Mouse (Mus musculus) midbrain, embryonic 11.5 days (tissue): ENCODE data around the gene Ubb. TPM values are rescaled to one million over a fixed set of nuclear protein-coding genes. Genes with fewer than 3 reads are reported as not detected.

Experiments used
- ATAC-seq: fragments of 200-750 bp; cut with Nextera tagmentation; 2 replicates; pipeline ENCODE4 v1.8.0; 2017; ENCODE audit warnings: moderate TSS enrichment, moderate library complexity; ENCODE audit not compliant: low FRiP score
- DNase-seq: peaks from one replicate; pipeline ENCODE4 v3.0.0; 2015; ENCODE audit warnings: low spot score; ENCODE audit errors: missing footprints
- H3K27ac ChIP-seq: fragments of 300-500 bp; sonication (generic); 2 replicates; pipeline ENCODE4 v1.5.1; 2014; ENCODE audit warnings: low read depth, low read length
- H3K27me3 ChIP-seq: fragments of 300-500 bp; sonication (generic); 2 replicates; pipeline ENCODE4 v1.6.1; 2014; ENCODE audit warnings: mild to moderate bottlenecking, low read length, moderate library complexity, mixed read lengths; ENCODE audit not compliant: control insufficient read depth, insufficient read depth
- H3K36me3 ChIP-seq: fragments of 300-500 bp; sonication (generic); 2 replicates; pipeline ENCODE4 v1.6.1; 2014; ENCODE audit warnings: mild to moderate bottlenecking, low read length, moderate library complexity, mixed read lengths; ENCODE audit not compliant: control insufficient read depth, insufficient read depth
- H3K4me1 ChIP-seq: fragments of 300-500 bp; sonication (generic); 2 replicates; pipeline ENCODE4 v1.6.1; 2014; ENCODE audit warnings: low read length; ENCODE audit not compliant: control insufficient read depth, insufficient read depth
- H3K4me2 ChIP-seq: fragments of 300-500 bp; sonication (generic); 2 replicates; pipeline ENCODE4 v1.6.1; 2014; ENCODE audit warnings: mild to moderate bottlenecking, moderate library complexity
- H3K4me3 ChIP-seq: fragments of 300-500 bp; sonication (generic); 2 replicates; pipeline ENCODE4 v1.5.1; 2014; ENCODE audit warnings: low read depth, low read length
- H3K9ac ChIP-seq: fragments of 300-500 bp; sonication (generic); 2 replicates; pipeline ENCODE4 v1.6.1; 2014; ENCODE audit warnings: low read length
- H3K9me3 ChIP-seq: fragments of 300-500 bp; sonication (generic); 2 replicates; pipeline ENCODE4 v1.6.1; 2016; ENCODE audit warnings: low read length; ENCODE audit not compliant: control insufficient read depth
- WGBS: fragments of 180-500 bp; shearing (Covaris S2); extraction: QIAGEN DNeasy Blood & Tissue Kit; methylation state at CpG from one replicate; pipeline ENCODE4 v1.1.7; 2014; 5-methylcytosine and 5-hydroxymethylcytosine counted together
- polyA plus RNA-seq: library from polyadenylated mRNA; unstranded; fragments of >200 nt; fragmentation: Nextera tagmentation; extraction: Ambion mirVana; gene quantifications from 2 replicates; pipeline ENCODE4 v1.2.1, GENCODE M21; 2014

The Ubb gene
- polyA plus RNA-seq, 1 experiment from 2014 or later: 3,727 TPM

DNA sequence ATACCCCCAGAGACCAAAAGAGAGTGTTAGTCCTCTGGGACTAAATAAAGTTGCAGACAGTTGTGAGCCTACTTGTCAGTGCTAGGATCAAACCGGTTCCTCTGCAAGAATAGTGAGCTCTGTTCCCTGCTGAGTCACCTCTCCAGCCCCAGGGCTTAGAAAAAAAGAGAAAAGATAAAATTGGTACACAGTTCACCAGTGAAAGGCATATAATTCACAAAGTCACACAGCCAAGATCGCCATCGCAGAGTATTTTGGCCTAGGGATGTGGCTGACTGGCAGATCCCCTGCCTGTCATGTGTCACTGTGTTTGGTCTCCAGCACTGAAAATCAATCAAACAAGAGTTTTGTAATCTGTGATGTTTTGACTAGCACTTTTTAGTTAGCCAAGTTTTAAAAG lies 17.3 kb downstream of the Ubb start:
- H3K9ac ChIP-seq: no peak overlapping the region
- no peak overlapping the region for H3K4me3 ChIP-seq
- H3K27ac ChIP-seq: no peak overlapping the region
- H3K27me3 ChIP-seq: no peaks in the 10 kb centered on the region
- no peak for DNase-seq
- H3K36me3 ChIP-seq: no peaks in the 10 kb centered on the region
- H3K4me2 ChIP-seq: no peak overlapping the region
- 75% methylated on average over 3 of the region's 3 CpGs for WGBS
- no peak for ATAC-seq
- no peaks in the 10 kb centered on the region for H3K4me1 ChIP-seq
- no peaks in the 10 kb centered on the region for H3K9me3 ChIP-seq

DNA sequence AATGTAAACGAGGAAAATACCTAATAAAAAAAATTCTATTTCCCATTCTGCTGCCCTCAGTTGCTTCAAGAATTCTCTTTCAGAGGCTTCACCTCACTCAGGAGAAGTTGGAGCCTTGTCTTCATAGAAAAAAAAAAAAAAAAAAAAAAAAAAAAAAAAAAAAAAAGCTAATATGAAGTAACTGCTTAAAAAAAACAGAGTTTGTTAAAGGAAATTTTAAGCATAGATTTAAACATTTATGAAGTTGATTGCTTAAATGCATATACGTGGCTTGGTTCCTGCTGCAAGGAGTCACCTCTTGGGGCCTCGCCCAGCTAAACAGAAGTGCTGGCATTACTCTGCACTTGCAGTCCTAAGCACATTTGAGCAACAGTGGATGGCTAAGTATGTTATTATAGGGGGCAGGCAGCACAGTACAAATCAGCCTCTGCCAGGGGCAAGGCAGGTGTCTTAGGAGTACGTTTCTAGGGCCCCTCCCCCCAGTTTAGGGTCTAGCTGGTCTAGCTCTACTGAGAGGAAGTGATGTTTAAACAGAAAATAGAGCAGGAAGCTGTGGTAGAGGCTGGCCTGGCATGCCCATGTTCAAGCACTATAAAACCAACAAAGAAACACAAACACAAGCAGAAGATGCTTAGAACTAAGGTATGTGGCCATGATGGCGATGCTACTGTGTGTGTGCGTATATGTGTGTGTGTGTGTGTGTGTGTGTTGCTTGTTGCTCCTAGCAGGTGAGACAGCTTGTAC lies 23.2 kb downstream of the Ubb start, which contains the start of gene Trpv2:
TSS of gene Trpv2 (plus strand) at position 528 of the 744 bp plus-strand sequence.
- peak within 1 kb of the TSS; percentile 96 for H3K4me2 ChIP-seq
- ATAC-seq: no peak
- no peaks in the 10 kb centered on the region for H3K36me3 ChIP-seq
- H3K4me3 ChIP-seq: peak within 1 kb of the TSS; percentile 39
- H3K27ac ChIP-seq: no peak within 1 kb of the TSS
- WGBS: 81% methylated on average over 6 of the region's 6 CpGs
- H3K27me3 ChIP-seq: peaks cover 7% of the 10 kb centered on the region
- no peaks in the 10 kb centered on the region for H3K4me1 ChIP-seq
- DNase-seq: no peak
- H3K9ac ChIP-seq: peak within 1 kb of the TSS; percentile 53; the same call in 1 of the 2 replicates
- no peaks in the 10 kb centered on the region for H3K9me3 ChIP-seq

DNA sequence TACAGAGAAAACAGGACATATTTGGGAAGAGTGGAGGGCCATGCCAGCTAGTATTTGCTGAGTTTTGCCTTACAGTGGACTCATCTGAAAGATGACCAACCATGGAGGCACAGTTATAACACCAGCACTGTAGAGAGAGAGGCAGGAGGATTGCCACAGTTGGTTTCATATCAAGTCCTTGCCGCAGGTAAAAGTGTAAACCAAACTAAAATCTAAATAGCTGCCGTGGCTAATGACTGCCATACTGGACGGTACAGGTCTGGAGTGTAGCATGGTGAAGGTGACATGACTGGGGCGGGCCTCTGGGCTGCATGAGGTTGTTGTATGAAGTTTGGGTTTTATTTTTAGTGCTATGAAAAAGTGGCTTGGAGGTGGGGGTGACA lies 23.7 kb downstream of the Ubb start:
- Histone ChIP-seq H3K9me3 (no peaks in the 10 kb centered on the region), H3K27ac (no peak overlapping the region), H3K4me2 (no peak overlapping the region), H3K27me3 (peaks cover 7% of the 10 kb centered on the region), H3K36me3 (no peaks in the 10 kb centered on the region), H3K4me3 (no peak overlapping the region), H3K4me1 (no peaks in the 10 kb centered on the region), H3K9ac (no peak overlapping the region)
- ATAC-seq: no peak
- 86% methylated on average over 4 of the region's 4 CpGs for WGBS
- no peak for DNase-seq

DNA sequence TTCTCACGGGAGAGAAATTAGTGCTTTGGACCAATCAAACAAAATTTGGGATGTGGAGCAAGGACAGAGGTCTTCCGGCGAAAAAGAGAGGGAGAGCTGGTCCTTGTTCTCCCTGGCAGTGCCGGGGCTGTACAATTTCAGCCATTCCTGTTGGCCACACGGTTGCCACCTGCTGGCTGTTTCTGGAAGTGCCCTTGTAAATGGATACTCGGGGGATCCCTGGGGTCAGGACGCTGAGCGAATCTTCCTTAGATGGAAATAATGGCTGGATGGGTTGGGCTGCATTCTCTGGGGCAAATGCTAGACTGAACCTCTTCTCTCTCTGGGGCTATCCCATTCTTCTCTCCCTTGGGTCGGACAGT lies 24.3 kb downstream of the Ubb start:
- peak; percentile 78 for ATAC-seq
- H3K27ac ChIP-seq: no peak overlapping the region
- 4% methylated on average over 9 of the region's 9 CpGs for WGBS
- peaks cover 7% of the 10 kb centered on the region for H3K27me3 ChIP-seq
- no peaks in the 10 kb centered on the region for H3K36me3 ChIP-seq
- H3K4me2 ChIP-seq: peak overlapping the region; percentile 96
- DNase-seq: peak; percentile 99
- no peaks in the 10 kb centered on the region for H3K4me1 ChIP-seq
- peak overlapping the region; percentile 39 for H3K4me3 ChIP-seq
- peak overlapping the region; percentile 53 for H3K9ac ChIP-seq
- no peaks in the 10 kb centered on the region for H3K9me3 ChIP-seq

DNA sequence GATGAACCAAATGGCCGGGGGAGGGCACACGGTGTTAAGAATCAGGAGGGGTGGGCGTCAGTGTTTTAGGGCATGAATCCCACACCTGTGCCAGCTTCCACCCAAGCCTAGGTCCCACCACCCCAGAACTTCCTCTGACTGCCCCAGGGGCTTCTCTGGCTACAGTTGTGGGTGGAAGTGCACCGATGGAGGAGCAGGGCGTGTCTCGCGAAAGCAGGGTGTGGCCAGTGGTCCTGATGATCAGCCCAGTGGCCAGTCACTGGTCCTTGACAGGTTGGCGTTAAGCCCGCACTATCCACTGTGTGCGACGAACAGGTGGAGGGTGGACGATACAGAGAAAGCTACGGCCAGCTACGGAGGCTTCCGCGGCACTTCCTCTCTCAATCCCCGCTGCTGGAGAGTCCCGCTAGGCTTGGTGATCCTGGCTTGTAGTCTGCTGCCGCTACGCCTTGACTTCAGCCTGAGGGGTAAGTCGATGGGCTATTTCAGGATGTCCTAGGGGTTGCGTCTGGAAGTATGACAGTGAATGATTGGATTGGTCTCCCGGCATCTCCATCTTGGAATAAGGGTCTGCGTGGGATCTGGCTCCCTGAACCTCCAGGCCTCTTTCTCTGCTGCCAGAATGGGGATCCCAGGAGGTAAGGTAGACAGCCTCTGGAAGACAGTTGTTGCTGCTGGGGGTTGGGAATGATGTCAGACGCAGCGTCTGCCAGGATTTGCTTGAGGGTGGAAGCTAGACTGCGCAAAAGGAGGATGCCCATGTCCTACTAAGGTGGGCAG lies 24.9 kb downstream of the Ubb start:
- H3K4me3 ChIP-seq: peak overlapping the region; percentile 39
- H3K36me3 ChIP-seq: no peaks in the 10 kb centered on the region
- H3K4me2 ChIP-seq: peak overlapping the region; percentile 96
- whole genome bisulfite sequencing: 7% methylated on average over 27 of the region's 27 CpGs
- DNase-seq: peak; percentile 94
- no peaks in the 10 kb centered on the region for H3K9me3 ChIP-seq
- H3K4me1 ChIP-seq: no peaks in the 10 kb centered on the region
- peak; percentile 66 for ATAC-seq
- peaks cover 7% of the 10 kb centered on the region for H3K27me3 ChIP-seq
- H3K27ac ChIP-seq: no peak overlapping the region
- H3K9ac ChIP-seq: peak overlapping the region; percentile 53

DNA sequence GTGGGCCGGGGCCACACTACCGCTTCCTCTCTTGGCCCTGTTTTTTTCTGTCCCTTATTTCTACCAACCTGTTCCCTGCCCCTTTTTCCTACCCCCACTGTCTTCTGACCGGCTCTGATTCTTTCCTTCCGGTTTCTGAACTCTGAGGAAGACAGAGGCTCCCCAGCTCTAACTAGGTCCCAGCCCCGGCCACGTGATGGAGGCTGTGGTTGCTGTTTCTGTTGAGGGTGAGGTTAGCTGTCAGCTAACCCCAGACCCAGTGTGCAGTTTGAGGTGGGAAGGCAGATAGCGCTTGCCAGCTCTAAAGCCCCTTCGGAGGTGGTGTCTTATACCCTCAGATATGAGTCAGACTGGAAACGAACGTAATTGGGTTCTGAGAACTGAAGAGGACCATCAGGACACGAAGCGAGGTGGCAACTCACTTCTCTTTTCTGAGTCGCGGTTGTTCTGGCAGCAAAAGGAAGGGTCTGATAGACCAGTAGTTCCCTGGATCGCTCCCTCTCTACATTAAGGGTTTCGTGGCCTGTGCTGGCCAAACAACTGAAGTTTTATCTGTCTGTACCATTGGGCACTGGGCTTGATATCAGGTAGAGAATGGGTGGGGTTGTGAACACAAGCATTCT lies 25.7 kb downstream of the Ubb start:
- Histone ChIP-seq H3K9me3 (no peaks in the 10 kb centered on the region), H3K4me2 (peak overlapping the region; percentile 96), H3K9ac (0 out of 2 replicates have a peak overlapping the region, but pooled peaks have one; percentile 53), H3K4me3 (peak overlapping the region; percentile 39; the same call in 1 of the 2 replicates), H3K4me1 (no peaks in the 10 kb centered on the region), H3K27ac (no peak overlapping the region), H3K36me3 (no peaks in the 10 kb centered on the region), H3K27me3 (peaks cover 7% of the 10 kb centered on the region)
- DNase-seq (no peak), ATAC-seq (no peak)
- 70% methylated on average over 16 of the region's 16 CpGs for WGBS

DNA sequence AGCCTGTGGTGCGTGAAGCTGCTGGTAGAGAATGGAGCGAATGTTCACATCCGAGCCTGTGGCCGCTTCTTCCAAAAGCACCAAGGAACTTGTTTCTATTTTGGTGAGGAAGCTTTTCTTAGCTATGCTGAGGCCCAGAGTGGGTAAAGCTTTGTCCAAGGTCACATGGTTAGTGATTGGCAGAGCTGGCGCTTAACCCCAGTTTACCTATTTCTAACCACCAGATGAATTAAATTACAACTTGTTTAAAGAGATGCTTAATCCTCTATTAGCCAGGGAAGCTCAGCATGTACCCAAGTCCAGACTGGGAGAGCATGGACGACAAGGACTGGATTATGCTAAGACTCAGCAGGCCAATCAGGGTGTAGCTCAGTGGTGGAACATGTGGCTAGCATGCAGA lies 32.1 kb downstream of the Ubb start:
- ATAC-seq: no peak

DNA sequence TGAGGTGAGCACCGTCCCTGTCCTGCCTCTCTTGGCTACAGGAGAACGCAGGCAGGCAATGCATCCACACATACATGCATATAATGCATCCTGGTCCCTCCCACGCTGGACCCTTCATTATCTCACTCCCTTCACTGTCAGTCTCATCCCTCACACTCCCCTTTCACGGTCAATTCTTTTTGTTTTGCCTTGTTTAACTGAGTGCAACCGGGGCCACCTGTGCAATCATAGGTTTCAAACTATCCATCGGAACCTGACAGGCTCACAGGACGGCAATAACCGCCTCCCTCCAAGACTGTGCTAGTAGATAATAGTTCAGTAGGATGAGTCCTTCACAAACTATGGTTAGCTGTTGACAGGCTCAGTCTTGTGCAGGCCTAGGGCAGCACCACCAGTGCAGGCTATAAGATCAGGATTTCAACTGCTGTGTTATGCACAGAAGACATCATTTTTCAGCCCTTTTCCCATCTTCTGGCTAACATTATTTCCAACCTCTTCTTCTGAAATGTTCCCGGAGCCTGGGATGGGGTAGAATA lies 33.8 kb downstream of the Ubb start:
- Histone ChIP-seq H3K36me3 (no peaks in the 10 kb centered on the region), H3K27me3 (no peaks in the 10 kb centered on the region), H3K27ac (no peak overlapping the region), H3K9me3 (no peaks in the 10 kb centered on the region), H3K4me1 (no peaks in the 10 kb centered on the region), H3K4me3 (no peak overlapping the region), H3K9ac (no peak overlapping the region), H3K4me2 (no peak overlapping the region)
- ATAC-seq: no peak
- DNase-seq: peak; percentile 65
- 85% methylated on average over 9 of the region's 9 CpGs for WGBS

More for the DNA sequence above, 32.1 kb downstream of the Ubb start:
- H3K4me2 ChIP-seq: no peak overlapping the region
- H3K27me3 ChIP-seq: no peaks in the 10 kb centered on the region
- 52% methylated on average over 6 of the region's 6 CpGs for WGBS
- H3K36me3 ChIP-seq: no peaks in the 10 kb centered on the region
- no peaks in the 10 kb centered on the region for H3K9me3 ChIP-seq
- H3K9ac ChIP-seq: no peak overlapping the region
- H3K4me3 ChIP-seq: no peak overlapping the region
- H3K27ac ChIP-seq: no peak overlapping the region
- H3K4me1 ChIP-seq: no peaks in the 10 kb centered on the region
- DNase-seq: no peak
